Mouse (Mus musculus) cortical plate, adult 2 months (tissue): ENCODE measurements at regions not wholly inside any gene's neighbourhood (a gene's known extent, or its start where the extent isn't known, plus 50 kb on each side); places are given as distances from the start of the nearest gene placed in this dataset.
A peak's percentile ranks its signal among the peaks of the same experiment; 100 is the strongest.

Experiments used
- H3K27ac ChIP-seq: fragments of 200-500 bp; 2 replicates; pipeline ENCODE4 v1.5.1; 2012; ENCODE audit warnings: low read length, control low read depth, inconsistent platforms; ENCODE audit not compliant: insufficient read depth
- H3K4me1 ChIP-seq: fragments of 200-500 bp; 2 replicates; pipeline ENCODE4 v1.6.1; 2011; ENCODE audit warnings: low read length; ENCODE audit not compliant: control insufficient read depth, insufficient read depth
- H3K4me3 ChIP-seq: fragments of 200-500 bp; 2 replicates; pipeline ENCODE4 v1.5.1; 2011; ENCODE audit warnings: mild to moderate bottlenecking, low read length, control low read depth; ENCODE audit not compliant: insufficient read depth
- CTCF ChIP-seq: fragments of 200-500 bp; IDR thresholded peaks from 2 replicates; pipeline ENCODE4 v1.5.1; 2011; ENCODE audit warnings: mild to moderate bottlenecking, control low read depth, low read length; ENCODE audit not compliant: insufficient read depth; ENCODE audit errors: extremely low read depth
- POLR2A ChIP-seq: fragments of 200-500 bp; IDR thresholded peaks from 2 replicates; pipeline ENCODE4 v1.6.1; 2011; ENCODE audit warnings: mild to moderate bottlenecking, low read length, control low read depth; ENCODE audit not compliant: insufficient read depth; ENCODE audit errors: extremely low read depth

- no peaks in the 10 kb centered on the region for H3K4me1 ChIP-seq
- TF ChIP-seq POLR2A (no peak), CTCF (peak; percentile 23; the same call in 1 of the 2 replicates)
- H3K4me3 ChIP-seq, result no peak overlapping the region
- no peak overlapping the region for H3K27ac ChIP-seq
Measured at GRCm38 (mm10) chr3:9173643-9174516, 436.0 kb downstream of the Zfp704 start.

- TF ChIP-seq POLR2A (no peak), CTCF (no peak)
- Histone ChIP-seq H3K4me1 (no peaks in the 10 kb centered on the region), H3K4me3 (no peak overlapping the region)
Measured at GRCm38 (mm10) chr3:9171970-9172369, 437.9 kb downstream of the Zfp704 start.

GRCm38 (mm10) chr3:9168955-9169354 is 440.9 kb downstream of the Zfp704 start:
- TF ChIP-seq CTCF, result no peak
- no peak for TF ChIP-seq POLR2A
- H3K4me3 ChIP-seq, result no peak overlapping the region
- no peaks in the 10 kb centered on the region for H3K4me1 ChIP-seq
- no peak overlapping the region for H3K27ac ChIP-seq

More at GRCm38 (mm10) chr3:9171970-9172369, 437.9 kb downstream of the Zfp704 start:
- H3K27ac ChIP-seq, result no peak overlapping the region

GRCm38 (mm10) chr3:9159073-9159472 is 450.8 kb downstream of the Zfp704 start:
- TF ChIP-seq CTCF, result no peak
- TF ChIP-seq POLR2A, result no peak
- Histone ChIP-seq H3K27ac (no peak overlapping the region), H3K4me1 (no peaks in the 10 kb centered on the region), H3K4me3 (no peak overlapping the region)

GRCm38 (mm10) chr3:9154172-9154571 is 455.7 kb downstream of the Zfp704 start:
- no peaks in the 10 kb centered on the region for H3K4me1 ChIP-seq
- H3K4me3 ChIP-seq, result no peak overlapping the region
- TF ChIP-seq POLR2A, result no peak
- TF ChIP-seq CTCF, result no peak
- H3K27ac ChIP-seq, result no peak overlapping the region

GRCm38 (mm10) chr3:9153690-9154089 is 456.2 kb downstream of the Zfp704 start:
- no peaks in the 10 kb centered on the region for H3K4me1 ChIP-seq
- H3K4me3 ChIP-seq, result no peak overlapping the region
- no peak for TF ChIP-seq CTCF
- TF ChIP-seq POLR2A, result no peak
- no peak overlapping the region for H3K27ac ChIP-seq

GRCm38 (mm10) chr3:9152256-9152655 is 457.6 kb downstream of the Zfp704 start:
- Histone ChIP-seq H3K4me1 (no peaks in the 10 kb centered on the region), H3K27ac (no peak overlapping the region), H3K4me3 (no peak overlapping the region)
- TF ChIP-seq POLR2A (no peak), CTCF (no peak)

- TF ChIP-seq POLR2A, result no peak
- TF ChIP-seq CTCF, result no peak
- Histone ChIP-seq H3K4me1 (no peaks in the 10 kb centered on the region), H3K4me3 (no peak overlapping the region), H3K27ac (no peak overlapping the region)
Measured at GRCm38 (mm10) chr3:9151590-9151989, 458.3 kb downstream of the Zfp704 start.

GRCm38 (mm10) chr3:9148605-9149004 is 461.3 kb downstream of the Zfp704 start:
- H3K4me3 ChIP-seq, result no peak overlapping the region
- H3K4me1 ChIP-seq, result no peaks in the 10 kb centered on the region
- no peak overlapping the region for H3K27ac ChIP-seq
- TF ChIP-seq POLR2A (no peak), CTCF (no peak)

- TF ChIP-seq CTCF, result no peak
- TF ChIP-seq POLR2A, result no peak
- H3K4me3 ChIP-seq, result no peak overlapping the region
- H3K27ac ChIP-seq, result no peak overlapping the region
- H3K4me1 ChIP-seq, result no peaks in the 10 kb centered on the region
Measured at GRCm38 (mm10) chr3:9146481-9146880, 463.4 kb downstream of the Zfp704 start.
